Comparison of ENCODE assay signal across 11 mouse cellular contexts in genomic region chr12:108979977-108980376, GRCm38 (mm10).
DNase-seq lines count a peak whose midpoint lies in the region; ATAC-seq and TF ChIP-seq lines count a peak whose summit lies in the region.
"Had no signal": no experiment of that assay in that cellular context is flagged by ENCODE, and none has a peak within 500 bp of the region (broad histone marks: within the 10 kb centered on the region; RNA-seq: fewer than 3 reads in every experiment).

No protein-coding gene starts in this region.

- no peak for TF ChIP-seq EP300 in stomach, postnatal 0 days (optimal IDR thresholded peaks at IDR 0.05)

- H3K9ac ChIP-seq in neural tube, embryonic 12.5 days, result no peak overlapping the region
- H3K9ac ChIP-seq in neural tube, embryonic 15.5 days (replicated peaks), result no peak overlapping the region
- no peak overlapping the region for H3K9ac ChIP-seq in forebrain, postnatal 0 days
- no peak overlapping the region for H3K9ac ChIP-seq in stomach, postnatal 0 days (ENCODE audit: low read length)
- H3K9ac ChIP-seq: limb, embryonic 12.5 days; lung, embryonic 15.5 days had no signal

- TF ChIP-seq CTCF in forebrain, postnatal 0 days (IDR thresholded peaks at IDR 0.05; ENCODE audit: low read depth), result peak; percentile 57
- peak; percentile 29; the same call in 1 of the 2 replicates for TF ChIP-seq CTCF in stomach, postnatal 0 days (IDR thresholded peaks at IDR 0.05; ENCODE audit: low read depth)

- H3K4me1 ChIP-seq in neural tube, embryonic 12.5 days, result peaks cover 23% of the 10 kb centered on the region
- peaks cover 31% of the 10 kb centered on the region for H3K4me1 ChIP-seq in neural tube, embryonic 15.5 days
- H3K4me1 ChIP-seq in forebrain, postnatal 0 days (ENCODE audit: insufficient read depth), result peaks cover 5% of the 10 kb centered on the region
- H3K4me1 ChIP-seq in stomach, postnatal 0 days (replicated peaks; ENCODE audit: control insufficient read depth, insufficient read depth), result no peaks in the 10 kb centered on the region; the same call in 1 of the 2 replicates
- H3K4me1 ChIP-seq: lung, embryonic 15.5 days had no signal

- no peaks in the 10 kb centered on the region for H3K36me3 ChIP-seq in neural tube, embryonic 12.5 days
- H3K36me3 ChIP-seq in neural tube, embryonic 15.5 days, result no peaks in the 10 kb centered on the region
- no peaks in the 10 kb centered on the region for H3K36me3 ChIP-seq in forebrain, postnatal 0 days (ENCODE audit: insufficient read depth)
- no peaks in the 10 kb centered on the region for H3K36me3 ChIP-seq in stomach, postnatal 0 days (ENCODE audit: control insufficient read depth, insufficient read depth, low read length)
- H3K36me3 ChIP-seq: limb, embryonic 12.5 days; lung, embryonic 15.5 days had no signal

- no peak overlapping the region for H3K27ac ChIP-seq in neural tube, embryonic 12.5 days
- no peak overlapping the region for H3K27ac ChIP-seq in neural tube, embryonic 15.5 days (replicated peaks)
- H3K27ac ChIP-seq in forebrain, postnatal 0 days (ENCODE audit: low read depth, low read length), result no peak overlapping the region
- H3K27ac ChIP-seq in stomach, postnatal 0 days (replicated peaks), result no peak overlapping the region
- H3K27ac ChIP-seq: limb, embryonic 12.5 days; lung, embryonic 15.5 days had no signal

- H3K27me3 ChIP-seq in neural tube, embryonic 12.5 days (replicated peaks), result no peaks in the 10 kb centered on the region
- H3K27me3 ChIP-seq in neural tube, embryonic 15.5 days (replicated peaks), result no peaks in the 10 kb centered on the region
- H3K27me3 ChIP-seq in forebrain, postnatal 0 days (ENCODE audit: insufficient read depth, low read length), result no peaks in the 10 kb centered on the region; the same call in 1 of the 2 replicates
- H3K27me3 ChIP-seq in stomach, postnatal 0 days (ENCODE audit: control insufficient read depth, insufficient read depth, low read length), result no peaks in the 10 kb centered on the region
- H3K27me3 ChIP-seq: limb, embryonic 12.5 days; lung, embryonic 15.5 days had no signal

- ATAC-seq in neural tube, embryonic 12.5 days (ENCODE audit: low FRiP score, low read depth), result peak; percentile 30; the same call in 1 of the 2 replicates
- no peak for ATAC-seq in neural tube, embryonic 15.5 days (ENCODE audit: low FRiP score)
- ATAC-seq in forebrain, postnatal 0 days, result peak; percentile 40; the same call in 1 of the 2 replicates
- no peak for ATAC-seq in stomach, postnatal 0 days (ENCODE audit: low FRiP score, low TSS enrichment)
- ATAC-seq in CD4-positive, CD25-positive, alpha-beta regulatory T cell, adult 4 months, result no peak

- 35% methylated on average over 10 of the region's 10 CpGs for WGBS in neural tube, embryonic 12.5 days
- WGBS in neural tube, embryonic 15.5 days, result 32% methylated on average over 10 of the region's 10 CpGs
- WGBS in forebrain, postnatal 0 days, result 18% methylated on average over 10 of the region's 10 CpGs
- WGBS in stomach, postnatal 0 days, result 41% methylated on average over 10 of the region's 10 CpGs

- no peaks in the 10 kb centered on the region for H3K9me3 ChIP-seq in neural tube, embryonic 12.5 days
- no peaks in the 10 kb centered on the region for H3K9me3 ChIP-seq in neural tube, embryonic 15.5 days (replicated peaks)
- no peaks in the 10 kb centered on the region for H3K9me3 ChIP-seq in forebrain, postnatal 0 days (ENCODE audit: low read length)
- no peaks in the 10 kb centered on the region for H3K9me3 ChIP-seq in stomach, postnatal 0 days (ENCODE audit: control insufficient read depth, low read length)
- H3K9me3 ChIP-seq: limb, embryonic 12.5 days; lung, embryonic 15.5 days had no signal

- H3K4me2 ChIP-seq in neural tube, embryonic 12.5 days (replicated peaks), result no peak overlapping the region
- no peak overlapping the region for H3K4me2 ChIP-seq in neural tube, embryonic 15.5 days
- no peak overlapping the region for H3K4me2 ChIP-seq in forebrain, postnatal 0 days (ENCODE audit: low read depth)
- H3K4me2 ChIP-seq in stomach, postnatal 0 days (replicated peaks; ENCODE audit: low read depth), result no peak overlapping the region
- H3K4me2 ChIP-seq: limb, embryonic 12.5 days; lung, embryonic 15.5 days had no signal

- no peak overlapping the region for H3K4me3 ChIP-seq in neural tube, embryonic 12.5 days
- no peak overlapping the region for H3K4me3 ChIP-seq in neural tube, embryonic 15.5 days (replicated peaks)
- H3K4me3 ChIP-seq in forebrain, postnatal 0 days (ENCODE audit: low read depth, low read length), result no peak overlapping the region
- no peak overlapping the region for H3K4me3 ChIP-seq in stomach, postnatal 0 days (ENCODE audit: low read depth, low read length)
- H3K4me3 ChIP-seq: limb, embryonic 12.5 days; lung, embryonic 15.5 days had no signal

- DNase-seq in kidney, adult 11 months, result peak; percentile 18
- DNase-seq in kidney, adult 18-20 months, result no peak
- DNase-seq in forebrain, postnatal 0 days, result peak; percentile 40
- DNase-seq in stomach, postnatal 0 days (ENCODE audit: low spot score), result no peak
- no peak for DNase-seq in layer of hippocampus, adult 11-12 months (ENCODE audit: low spot score)
- DNase-seq: heart, postnatal 36 days had no signal

Comparison
In these comparisons a context has a peak if more than half of its experiments do, and no peak if none do; other contexts are left out.
1. DNase-seq: peak in kidney, adult 11 months (single experiment) and forebrain, postnatal 0 days (single experiment); none in kidney, adult 18-20 months (single experiment), stomach, postnatal 0 days (single experiment) and layer of hippocampus, adult 11-12 months (single experiment).
2. ATAC-seq: peak in neural tube, embryonic 12.5 days (single experiment) and forebrain, postnatal 0 days (single experiment); none in neural tube, embryonic 15.5 days (single experiment), stomach, postnatal 0 days (single experiment) and CD4-positive, CD25-positive, alpha-beta regulatory T cell, adult 4 months (single experiment).